Mouse (Mus musculus): Measurements from ENCODE around the gene Cd47. TPM values are rescaled to one million over a fixed set of nuclear protein-coding genes. Genes with fewer than 3 reads are reported as not detected.

Gene Cd47
- polyA plus RNA-seq, 1 experiment from 2014 or later, result 166 TPM

DNA sequence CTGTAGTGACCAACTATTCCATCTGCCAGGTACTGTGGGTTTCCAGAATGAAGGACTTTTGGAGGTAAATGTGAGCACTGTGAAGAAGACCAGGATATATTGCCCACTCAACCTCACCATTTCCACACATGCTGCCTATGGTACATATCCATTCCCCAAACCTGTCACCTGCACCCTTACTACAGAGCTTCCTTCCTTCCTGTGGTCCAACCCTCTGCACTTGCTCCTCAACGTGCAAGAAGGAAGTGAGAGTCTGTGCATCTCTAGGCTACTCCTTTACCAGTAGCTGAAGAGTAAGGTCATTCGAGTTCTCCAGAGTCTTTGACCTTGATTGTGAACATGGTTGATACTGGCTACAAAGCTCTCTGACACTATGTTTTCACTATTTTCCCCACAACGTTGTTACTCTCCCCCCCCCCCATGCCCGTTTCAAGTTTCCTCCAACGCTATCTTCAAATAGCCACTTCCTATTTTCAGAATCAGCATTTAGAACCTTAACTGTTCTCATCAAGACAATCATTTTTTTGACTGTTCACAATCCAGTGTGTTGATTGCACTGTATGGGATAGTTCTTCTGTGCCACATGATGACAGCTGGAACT lies 18.7 kb upstream of the Cd47 start:
- no peak overlapping the region for H3K4me3 ChIP-seq (ENCODE audit: low read depth, low read length)
- H3K27me3 ChIP-seq (ENCODE audit: control insufficient read depth, insufficient read depth, low read length), result no peaks in the 10 kb centered on the region
- H3K9me3 ChIP-seq (ENCODE audit: control insufficient read depth, low read length), result no peaks in the 10 kb centered on the region
- H3K4me2 ChIP-seq (ENCODE audit: low read depth, low read length), result no peak overlapping the region
- no peaks in the 10 kb centered on the region for H3K4me1 ChIP-seq (ENCODE audit: control insufficient read depth, insufficient read depth, low read length)
- ATAC-seq (ENCODE audit: low read depth), result no peak
- no peak overlapping the region for H3K9ac ChIP-seq (replicated peaks; ENCODE audit: low read depth, low read length)
- 87% methylated on average over 5 of the region's 5 CpGs for WGBS
- H3K27ac ChIP-seq (ENCODE audit: low read depth, low read length), result no peak overlapping the region
- H3K36me3 ChIP-seq (ENCODE audit: control insufficient read depth, insufficient read depth, low read length), result no peaks in the 10 kb centered on the region

DNA sequence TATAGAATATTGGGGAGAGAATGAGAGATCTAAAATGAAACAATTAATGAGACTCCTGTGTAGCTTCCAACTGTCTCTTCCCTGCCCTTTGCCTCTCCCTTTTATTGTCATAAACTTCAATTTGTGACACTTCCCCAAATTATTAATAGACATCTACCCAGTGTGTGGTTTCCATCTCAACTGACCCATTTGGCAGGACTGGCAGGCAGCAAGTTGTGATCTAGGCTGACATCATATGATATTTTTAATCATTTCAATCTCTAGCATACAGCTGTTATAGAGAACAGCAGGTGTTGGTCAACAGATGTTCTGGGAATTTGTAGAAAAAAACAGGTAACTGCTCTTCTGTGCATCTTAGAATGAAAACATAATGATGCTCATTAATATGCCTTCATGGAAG lies 17.0 kb upstream of the Cd47 start:
- no peaks in the 10 kb centered on the region for H3K27me3 ChIP-seq (ENCODE audit: control insufficient read depth, insufficient read depth, low read length)
- H3K9ac ChIP-seq (replicated peaks; ENCODE audit: low read depth, low read length), result no peak overlapping the region
- no peaks in the 10 kb centered on the region for H3K9me3 ChIP-seq (ENCODE audit: control insufficient read depth, low read length)
- H3K27ac ChIP-seq (ENCODE audit: low read depth, low read length), result no peak overlapping the region
- H3K36me3 ChIP-seq (ENCODE audit: control insufficient read depth, insufficient read depth, low read length), result no peaks in the 10 kb centered on the region
- H3K4me3 ChIP-seq (ENCODE audit: low read depth, low read length), result no peak overlapping the region
- no peak for ATAC-seq (ENCODE audit: low read depth)
- no peaks in the 10 kb centered on the region for H3K4me1 ChIP-seq (ENCODE audit: control insufficient read depth, insufficient read depth, low read length)
- H3K4me2 ChIP-seq (ENCODE audit: low read depth, low read length), result no peak overlapping the region

DNA sequence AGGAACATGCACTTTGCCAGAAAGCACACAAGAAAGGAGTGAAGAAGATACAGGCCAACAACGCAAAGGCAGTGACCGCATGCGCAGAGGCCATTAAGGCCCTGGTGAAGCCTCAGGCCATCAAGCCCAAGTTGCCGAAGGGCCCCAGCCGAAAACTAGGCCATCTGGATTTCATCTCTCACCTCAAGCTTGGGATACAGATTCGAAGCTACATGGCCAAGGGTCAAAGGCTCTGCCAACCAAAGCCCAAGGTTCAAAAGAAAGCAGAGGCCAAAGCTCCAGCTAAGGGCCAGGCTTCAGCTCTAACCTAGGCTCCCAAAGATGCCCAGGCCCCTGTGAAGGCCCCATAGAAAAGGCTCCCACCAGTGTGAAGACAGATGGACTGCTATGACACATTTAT lies 14.2 kb upstream of the Cd47 start:
- no peak overlapping the region for H3K9ac ChIP-seq (replicated peaks; ENCODE audit: low read depth, low read length)
- H3K4me1 ChIP-seq (ENCODE audit: control insufficient read depth, insufficient read depth, low read length), result no peaks in the 10 kb centered on the region
- no peak overlapping the region for H3K4me3 ChIP-seq (ENCODE audit: low read depth, low read length)
- H3K36me3 ChIP-seq (ENCODE audit: control insufficient read depth, insufficient read depth, low read length), result no peaks in the 10 kb centered on the region
- ATAC-seq (ENCODE audit: low read depth), result no peak
- H3K4me2 ChIP-seq (ENCODE audit: low read depth, low read length), result no peak overlapping the region
- no peaks in the 10 kb centered on the region for H3K9me3 ChIP-seq (ENCODE audit: control insufficient read depth, low read length)
- 96% methylated on average over 6 of the region's 6 CpGs for WGBS
- H3K27me3 ChIP-seq (ENCODE audit: control insufficient read depth, insufficient read depth, low read length), result no peaks in the 10 kb centered on the region
- no peak overlapping the region for H3K27ac ChIP-seq (ENCODE audit: low read depth, low read length)

- Histone ChIP-seq H3K4me3 (ENCODE audit: low read depth, low read length) (no peak overlapping the region), H3K27ac (ENCODE audit: low read depth, low read length) (no peak overlapping the region), H3K36me3 (ENCODE audit: control insufficient read depth, insufficient read depth, low read length) (no peaks in the 10 kb centered on the region), H3K9me3 (ENCODE audit: control insufficient read depth, low read length) (no peaks in the 10 kb centered on the region), H3K4me1 (ENCODE audit: control insufficient read depth, insufficient read depth, low read length) (no peaks in the 10 kb centered on the region), H3K9ac (replicated peaks; ENCODE audit: low read depth, low read length) (no peak overlapping the region), H3K27me3 (ENCODE audit: control insufficient read depth, insufficient read depth, low read length) (no peaks in the 10 kb centered on the region), H3K4me2 (ENCODE audit: low read depth, low read length) (no peak overlapping the region)
- no peak for ATAC-seq (ENCODE audit: low read depth)
- WGBS, result 86% methylated on average over 5 of the region's 5 CpGs
Observed at GRCm38 (mm10) chr16:49787714-49788113, 12.6 kb upstream of the Cd47 start.

DNA sequence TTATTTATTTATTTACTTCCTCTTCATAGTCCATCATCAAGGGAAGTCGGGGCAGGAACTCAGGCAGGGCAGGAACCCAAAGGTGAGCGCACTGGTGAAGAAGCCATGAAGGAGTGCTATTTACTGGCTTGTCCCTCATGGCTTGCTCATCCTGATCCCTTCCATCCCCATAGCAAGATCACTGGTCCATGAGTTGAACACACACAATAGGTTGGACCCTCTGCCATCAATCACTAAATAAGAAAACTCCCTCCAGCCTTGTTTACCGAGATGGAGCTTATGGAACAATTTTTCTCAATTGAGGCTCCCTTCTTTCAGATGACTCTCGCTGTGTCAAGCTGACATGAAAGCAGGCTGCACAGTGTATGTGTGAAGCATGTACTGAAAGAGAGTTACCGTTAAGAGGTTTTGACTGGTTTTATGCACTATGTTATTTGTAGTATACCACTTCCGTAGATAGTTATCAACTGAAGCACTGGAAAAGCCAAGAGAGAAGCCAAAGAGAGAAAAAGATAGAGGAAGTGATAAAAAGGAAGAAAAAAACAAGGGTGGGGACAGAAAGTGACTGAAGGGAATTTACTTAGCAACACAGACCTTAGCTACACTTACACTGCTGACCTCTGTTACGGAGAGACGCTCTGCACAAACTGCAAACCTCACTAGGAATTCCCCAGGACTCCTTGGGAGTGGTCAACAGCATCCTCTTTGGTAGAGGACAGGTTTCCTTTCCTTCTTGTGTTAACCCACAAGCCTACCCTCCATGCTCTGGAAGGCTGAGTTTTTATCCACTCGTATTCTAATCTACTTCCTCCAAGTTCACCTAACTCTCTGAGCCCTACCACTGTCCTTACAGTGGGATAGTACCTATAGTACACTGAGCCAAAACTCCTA lies 9.5 kb upstream of the Cd47 start:
- Histone ChIP-seq H3K4me1 (ENCODE audit: control insufficient read depth, insufficient read depth, low read length) (no peaks in the 10 kb centered on the region), H3K4me3 (ENCODE audit: low read depth, low read length) (no peak overlapping the region), H3K27ac (ENCODE audit: low read depth, low read length) (no peak overlapping the region), H3K36me3 (ENCODE audit: control insufficient read depth, insufficient read depth, low read length) (no peaks in the 10 kb centered on the region), H3K9ac (replicated peaks; ENCODE audit: low read depth, low read length) (no peak overlapping the region), H3K9me3 (ENCODE audit: control insufficient read depth, low read length) (no peaks in the 10 kb centered on the region), H3K27me3 (ENCODE audit: control insufficient read depth, insufficient read depth, low read length) (no peaks in the 10 kb centered on the region), H3K4me2 (ENCODE audit: low read depth, low read length) (no peak overlapping the region)
- 84% methylated on average over 9 of the region's 9 CpGs for WGBS
- no peak for ATAC-seq (ENCODE audit: low read depth)

- H3K27ac ChIP-seq (ENCODE audit: low read depth, low read length), result no peak overlapping the region
- no peak overlapping the region for H3K9ac ChIP-seq (replicated peaks; ENCODE audit: low read depth, low read length)
- no peaks in the 10 kb centered on the region for H3K9me3 ChIP-seq (ENCODE audit: control insufficient read depth, low read length)
- 84% methylated on average over 9 of the region's 9 CpGs for whole genome bisulfite sequencing
- no peaks in the 10 kb centered on the region for H3K36me3 ChIP-seq (ENCODE audit: control insufficient read depth, insufficient read depth, low read length)
- no peak overlapping the region for H3K4me3 ChIP-seq (ENCODE audit: low read depth, low read length)
- ATAC-seq (ENCODE audit: low read depth), result no peak
- H3K4me1 ChIP-seq (ENCODE audit: control insufficient read depth, insufficient read depth, low read length), result no peaks in the 10 kb centered on the region
- no peak overlapping the region for H3K4me2 ChIP-seq (ENCODE audit: low read depth, low read length)
- no peaks in the 10 kb centered on the region for H3K27me3 ChIP-seq (ENCODE audit: control insufficient read depth, insufficient read depth, low read length)
Observed at GRCm38 (mm10) chr16:49792446-49792878, 7.9 kb upstream of the Cd47 start.

DNA sequence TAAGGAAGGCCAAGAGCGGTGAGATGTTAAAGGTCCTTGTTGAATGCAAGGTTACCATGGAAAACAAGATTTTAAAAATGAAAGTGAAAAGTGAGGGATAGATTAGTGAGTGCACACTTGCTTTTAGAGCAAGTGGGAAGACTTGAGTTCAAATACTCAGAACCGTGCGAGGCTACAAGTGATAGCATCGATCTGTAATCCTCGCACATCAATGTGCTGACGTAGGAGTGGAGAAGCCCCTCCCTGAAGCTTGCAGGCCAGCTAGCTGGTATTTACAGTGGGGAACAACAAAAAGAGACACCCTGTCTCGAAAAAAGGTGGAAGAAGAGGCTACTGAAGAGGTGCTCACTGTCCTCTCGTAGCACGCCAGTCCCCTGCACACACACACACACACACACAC lies 6.7 kb upstream of the Cd47 start:
- H3K36me3 ChIP-seq (ENCODE audit: control insufficient read depth, insufficient read depth, low read length), result no peaks in the 10 kb centered on the region
- H3K9ac ChIP-seq (replicated peaks; ENCODE audit: low read depth, low read length), result no peak overlapping the region
- H3K4me1 ChIP-seq (ENCODE audit: control insufficient read depth, insufficient read depth, low read length), result no peaks in the 10 kb centered on the region
- no peak overlapping the region for H3K4me2 ChIP-seq (ENCODE audit: low read depth, low read length)
- no peaks in the 10 kb centered on the region for H3K27me3 ChIP-seq (ENCODE audit: control insufficient read depth, insufficient read depth, low read length)
- ATAC-seq (ENCODE audit: low read depth), result no peak
- no peak overlapping the region for H3K4me3 ChIP-seq (ENCODE audit: low read depth, low read length)
- H3K9me3 ChIP-seq (ENCODE audit: control insufficient read depth, low read length), result no peaks in the 10 kb centered on the region
- WGBS, result 88% methylated on average over 9 of the region's 9 CpGs
- no peak overlapping the region for H3K27ac ChIP-seq (ENCODE audit: low read depth, low read length)

DNA sequence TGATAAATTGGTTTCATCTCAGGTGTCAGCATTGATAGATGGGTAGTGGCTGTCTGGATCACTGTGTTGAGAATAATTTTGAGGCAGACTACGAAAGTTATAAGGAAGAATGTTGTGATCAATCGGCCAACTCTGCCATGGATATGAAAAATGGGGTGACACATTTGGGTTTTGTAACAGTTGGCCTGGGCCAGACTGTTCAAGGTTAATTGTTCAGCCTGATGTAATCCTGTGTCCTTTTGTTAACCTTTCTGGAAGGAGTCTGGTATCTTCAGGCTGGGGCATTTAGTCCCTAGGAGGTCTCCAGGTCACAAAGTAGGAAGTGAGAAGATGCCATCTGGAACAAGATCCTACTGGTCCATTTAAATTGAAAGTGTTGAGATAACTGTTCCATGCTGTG lies 4.1 kb upstream of the Cd47 start:
- Histone ChIP-seq H3K4me1 (ENCODE audit: control insufficient read depth, insufficient read depth, low read length) (no peaks in the 10 kb centered on the region), H3K36me3 (ENCODE audit: control insufficient read depth, insufficient read depth, low read length) (no peaks in the 10 kb centered on the region), H3K4me2 (ENCODE audit: low read depth, low read length) (no peak overlapping the region), H3K4me3 (ENCODE audit: low read depth, low read length) (no peak overlapping the region), H3K27me3 (ENCODE audit: control insufficient read depth, insufficient read depth, low read length) (no peaks in the 10 kb centered on the region), H3K9ac (replicated peaks; ENCODE audit: low read depth, low read length) (no peak overlapping the region), H3K9me3 (ENCODE audit: control insufficient read depth, low read length) (no peaks in the 10 kb centered on the region), H3K27ac (ENCODE audit: low read depth, low read length) (no peak overlapping the region)
- WGBS, result 91% methylated on average over 2 of the region's 2 CpGs
- no peak for ATAC-seq (ENCODE audit: low read depth)

DNA sequence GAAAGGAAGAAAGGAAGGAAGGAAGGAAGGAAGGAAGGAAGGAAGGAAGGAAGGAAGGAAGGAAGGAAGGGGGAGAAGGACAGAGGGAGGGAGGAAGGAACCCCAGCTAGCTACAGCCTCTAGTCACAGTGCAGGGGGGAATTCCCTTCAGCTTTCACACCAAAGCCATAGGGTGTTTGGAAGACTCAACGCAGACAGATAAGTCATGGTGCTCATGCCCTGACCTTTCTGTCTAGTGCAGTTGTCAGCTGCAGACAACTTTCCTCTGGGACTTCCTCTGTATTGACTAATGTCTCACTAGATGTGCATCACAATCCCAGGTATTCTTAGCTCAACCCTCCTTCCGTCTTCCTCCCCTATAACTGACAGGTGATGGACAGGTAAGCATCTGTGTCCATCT lies 3.4 kb upstream of the Cd47 start:
- H3K4me1 ChIP-seq (ENCODE audit: control insufficient read depth, insufficient read depth, low read length), result no peaks in the 10 kb centered on the region
- no peaks in the 10 kb centered on the region for H3K36me3 ChIP-seq (ENCODE audit: control insufficient read depth, insufficient read depth, low read length)
- no peaks in the 10 kb centered on the region for H3K9me3 ChIP-seq (ENCODE audit: control insufficient read depth, low read length)
- H3K27me3 ChIP-seq (ENCODE audit: control insufficient read depth, insufficient read depth, low read length), result no peaks in the 10 kb centered on the region
- ATAC-seq (ENCODE audit: low read depth), result no peak
- H3K27ac ChIP-seq (ENCODE audit: low read depth, low read length), result no peak overlapping the region
- no peak overlapping the region for H3K4me3 ChIP-seq (ENCODE audit: low read depth, low read length)
- 91% methylated on average over 2 of the region's 2 CpGs for WGBS
- H3K4me2 ChIP-seq (ENCODE audit: low read depth, low read length), result no peak overlapping the region
- no peak overlapping the region for H3K9ac ChIP-seq (replicated peaks; ENCODE audit: low read depth, low read length)
